Comparison of ENCODE assay signal across 18 mouse cellular contexts in genomic region chr1:182271632-182272031, GRCm38 (mm10). TPM values are rescaled to one million over a fixed set of nuclear protein-coding genes. Genes with fewer than 3 reads are reported as not detected.
A peak's percentile ranks its signal among the peaks of the same experiment; 100 is the strongest.
DNase-seq lines count a peak whose midpoint lies in the region; ATAC-seq lines count a peak whose summit lies in the region.
"Had no signal": no experiment of that assay in that cellular context is flagged by ENCODE, and none has a peak within 500 bp of the region (broad histone marks: within the 10 kb centered on the region; RNA-seq: fewer than 3 reads in every experiment).

No protein-coding gene starts in this region.

- H3K4me1 ChIP-seq in liver, embryonic 11.5 days (replicated peaks; ENCODE audit: control insufficient read depth, insufficient read depth, low read length): no peaks in the 10 kb centered on the region; the same call in 1 of the 2 replicates
- H3K4me1 ChIP-seq in liver, embryonic 12.5 days: no peaks in the 10 kb centered on the region
- peaks cover 16% of the 10 kb centered on the region for H3K4me1 ChIP-seq in forebrain, embryonic 10.5 days
- H3K4me1 ChIP-seq: embryonic facial prominence, embryonic 13.5 days; lung, embryonic 15.5 days had no signal

- H3K4me3 ChIP-seq in liver, embryonic 11.5 days (ENCODE audit: low read depth, low read length): no peak overlapping the region
- no peak overlapping the region for H3K4me3 ChIP-seq in liver, embryonic 12.5 days
- H3K4me3 ChIP-seq in forebrain, embryonic 10.5 days: no peak overlapping the region
- H3K4me3 ChIP-seq: embryonic facial prominence, embryonic 13.5 days; forebrain, embryonic 13.5 days; lung, embryonic 15.5 days; megakaryocyte, embryonic 14.5 days had no signal

- no peaks in the 10 kb centered on the region for H3K27me3 ChIP-seq in liver, embryonic 11.5 days (replicated peaks; ENCODE audit: control insufficient read depth, insufficient read depth, low read length)
- no peaks in the 10 kb centered on the region for H3K27me3 ChIP-seq in liver, embryonic 12.5 days (replicated peaks)
- no peaks in the 10 kb centered on the region for H3K27me3 ChIP-seq in forebrain, embryonic 10.5 days (ENCODE audit: poor library complexity, severe bottlenecking)
- H3K27me3 ChIP-seq: embryonic facial prominence, embryonic 13.5 days; forebrain, embryonic 13.5 days; lung, embryonic 15.5 days had no signal

- no peaks in the 10 kb centered on the region for H3K9me3 ChIP-seq in liver, embryonic 11.5 days (ENCODE audit: control insufficient read depth, low read length)
- no peaks in the 10 kb centered on the region for H3K9me3 ChIP-seq in liver, embryonic 12.5 days (replicated peaks)
- no peaks in the 10 kb centered on the region for H3K9me3 ChIP-seq in forebrain, embryonic 10.5 days
- H3K9me3 ChIP-seq: embryonic facial prominence, embryonic 13.5 days; forebrain, embryonic 13.5 days; lung, embryonic 15.5 days; megakaryocyte, embryonic 14.5 days had no signal

- ATAC-seq in liver, embryonic 11.5 days (replicated peaks; ENCODE audit: low FRiP score): 0 out of 2 replicates have a peak, but pooled peaks have one; percentile 8
- ATAC-seq in liver, embryonic 12.5 days: no peak; the same call in 1 of the 2 replicates
- ATAC-seq in hematopoietic stem cell, adult 5-6 weeks (replicated peaks in 1 of 2; ENCODE audit: insufficient read depth in 1 of 2, low FRiP score in 2 of 2, low TSS enrichment in 1 of 2, low read depth in 1 of 2, poor library complexity in 2 of 2, severe bottlenecking in 2 of 2): peak; percentile 32 to 62; a peak in 2 of 4 replicates
- no peak for ATAC-seq in erythroblast, adult 5-6 weeks (replicated peaks; ENCODE audit: low FRiP score, poor library complexity, severe bottlenecking)
- ATAC-seq: forebrain, embryonic 13.5 days had no signal

- peaks cover 8% of the 10 kb centered on the region for H3K36me3 ChIP-seq in liver, embryonic 11.5 days (ENCODE audit: control insufficient read depth, insufficient read depth, low read length)
- H3K36me3 ChIP-seq in liver, embryonic 12.5 days: peaks cover 43% of the 10 kb centered on the region
- peaks cover 46% of the 10 kb centered on the region for H3K36me3 ChIP-seq in forebrain, embryonic 10.5 days (replicated peaks)

- WGBS in liver, embryonic 11.5 days: 70% methylated on average over 5 of the region's 5 CpGs
- WGBS in liver, embryonic 12.5 days (ENCODE audit: insufficient replicate concordance): 64% methylated on average over 5 of the region's 5 CpGs
- WGBS in forebrain, embryonic 10.5 days: 88% methylated on average over 5 of the region's 5 CpGs

- H3K9ac ChIP-seq in liver, embryonic 11.5 days (ENCODE audit: low read depth, low read length): no peak overlapping the region
- H3K9ac ChIP-seq in liver, embryonic 12.5 days: no peak overlapping the region
- H3K9ac ChIP-seq: embryonic facial prominence, embryonic 13.5 days; forebrain, embryonic 13.5 days; hindbrain, embryonic 14.5 days; lung, embryonic 15.5 days had no signal

- no peak overlapping the region for H3K27ac ChIP-seq in liver, embryonic 11.5 days (ENCODE audit: low read depth, low read length)
- no peak overlapping the region for H3K27ac ChIP-seq in liver, embryonic 12.5 days
- no peak overlapping the region for H3K27ac ChIP-seq in forebrain, embryonic 10.5 days
- H3K27ac ChIP-seq: embryonic facial prominence, embryonic 13.5 days; forebrain, embryonic 13.5 days; hindbrain, embryonic 14.5 days; lung, embryonic 15.5 days had no signal

- DNase-seq in adrenal gland, adult 2 months: peak; percentile 17
- no peak for DNase-seq in adrenal gland, adult (ENCODE audit: inconsistent age in 2 of 2, low spot score in 1 of 2)
- DNase-seq in liver, embryonic 11.5 days (ENCODE audit: low spot score): no peak
- no peak for DNase-seq in spleen, postnatal 36 days (ENCODE audit: low spot score in 2 of 2)
- no peak for DNase-seq in forebrain, embryonic 10.5 days (ENCODE audit: extremely low spot score, low spot score)
- DNase-seq: adrenal gland, adult 8-10 months; cerebellum, postnatal 25 days; heart, adult 18-20 months; left cerebral cortex, postnatal 4 days; right cerebral cortex, postnatal 25 days had no signal

- no peak overlapping the region for H3K4me2 ChIP-seq in liver, embryonic 11.5 days
- no peak overlapping the region for H3K4me2 ChIP-seq in liver, embryonic 12.5 days
- H3K4me2 ChIP-seq: embryonic facial prominence, embryonic 13.5 days; forebrain, embryonic 13.5 days; hindbrain, embryonic 14.5 days; lung, embryonic 15.5 days had no signal

RNA-seq across cellular contexts. Expression of gene Degs1, which starts 11.0 kb away (rescaled TPM):
- 100 to 1,000 TPM in 1 of 2 experiments, 10 to 100 TPM in 1; 88.3 to 109 TPM for total RNA-seq in adrenal gland, adult 2 months (2021)
- 41.6 and 50.5 TPM in 2 replicates for polyA plus RNA-seq in adrenal gland, adult 2 months (2012; rRNA removed)
- 129 and 132 TPM in 2 replicates for polyA plus RNA-seq in liver, embryonic 11.5 days (2014; fragmentation: Nextera tagmentation; extraction: Ambion mirVana)
- 105 and 110 TPM in 2 replicates for polyA plus RNA-seq in liver, embryonic 12.5 days (2016; fragmentation: Nextera tagmentation; extraction: Ambion mirVana)
- 36.2 and 38.5 TPM in 2 replicates for total RNA-seq in hematopoietic stem cell, adult 5-6 weeks (2017)
- 59.4 and 77.8 TPM in 2 replicates for total RNA-seq in erythroblast, adult 5-6 weeks (2015; ENCODE audit: low replicate concordance)
- 36.5 and 41.1 TPM in 2 replicates for total RNA-seq in erythroblast, adult 5-6 weeks (2017; ENCODE audit: low replicate concordance)
- polyA plus RNA-seq in forebrain, embryonic 10.5 days (2016; fragmentation: Nextera tagmentation; extraction: Ambion mirVana): 64.3 and 69.1 TPM in 2 replicates

Comparison
In these comparisons a context has a peak if more than half of its experiments do, and no peak if none do; other contexts are left out.
1. ATAC-seq: peak in liver, embryonic 11.5 days (single experiment) and hematopoietic stem cell, adult 5-6 weeks (2 of 2); none in liver, embryonic 12.5 days (single experiment) and erythroblast, adult 5-6 weeks (single experiment).